Mouse (Mus musculus): ENCODE measurements at regions not wholly inside any gene's neighbourhood (a gene's known extent, or its start where the extent isn't known, plus 50 kb on each side); places are given as distances from the start of the nearest gene placed in this dataset.
A peak's percentile ranks its signal among the peaks of the same experiment; 100 is the strongest.
"Not testable (repeated sequence)": the region's sequence is repeated elsewhere in the genome, so short reads cannot be mapped to it uniquely, and the experiment has no call there.

DNA sequence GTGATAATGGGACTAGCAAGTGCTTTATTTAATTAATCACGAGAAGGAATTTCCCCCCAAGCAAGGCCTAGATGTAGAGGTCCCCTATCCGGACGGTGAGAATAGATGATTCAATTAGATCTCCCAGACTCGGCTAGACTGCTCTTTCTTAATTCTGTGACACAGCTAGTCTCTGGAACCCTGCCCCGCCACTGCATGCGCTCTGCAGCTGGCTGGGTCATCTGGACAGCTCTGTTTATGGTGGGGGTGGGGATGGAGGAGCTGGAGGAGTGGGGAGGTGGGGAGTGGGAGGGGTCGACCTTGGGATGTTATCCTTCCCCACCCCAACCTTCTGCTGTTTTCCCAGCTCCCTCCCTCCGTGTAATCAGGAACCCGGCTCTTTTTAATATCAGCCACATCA is 147.5 kb upstream of the Sfswap start:
- H3K27me3 ChIP-seq (ENCODE audit: control insufficient read depth, insufficient read depth, low read length) = no peaks in the 10 kb centered on the region
- no peaks in the 10 kb centered on the region for H3K4me1 ChIP-seq (ENCODE audit: control insufficient read depth, insufficient read depth, low read length)
- TF ChIP-seq CTCF (IDR thresholded peaks at IDR 0.05; ENCODE audit: control insufficient read depth, insufficient read depth, insufficient replicate concordance, low read depth, low read length) (no peak), POLR2A (IDR thresholded peaks at IDR 0.05; ENCODE audit: control insufficient read depth, low read depth, low read length) (no peak)
- no peaks in the 10 kb centered on the region for H3K36me3 ChIP-seq (ENCODE audit: control insufficient read depth, insufficient read depth, low read length)
- H3K4me3 ChIP-seq (ENCODE audit: control insufficient read depth, low read depth, low read length) = no peak overlapping the region
- no peak overlapping the region for H3K27ac ChIP-seq (ENCODE audit: control insufficient read depth, insufficient read depth, low read depth, low read length)

DNA sequence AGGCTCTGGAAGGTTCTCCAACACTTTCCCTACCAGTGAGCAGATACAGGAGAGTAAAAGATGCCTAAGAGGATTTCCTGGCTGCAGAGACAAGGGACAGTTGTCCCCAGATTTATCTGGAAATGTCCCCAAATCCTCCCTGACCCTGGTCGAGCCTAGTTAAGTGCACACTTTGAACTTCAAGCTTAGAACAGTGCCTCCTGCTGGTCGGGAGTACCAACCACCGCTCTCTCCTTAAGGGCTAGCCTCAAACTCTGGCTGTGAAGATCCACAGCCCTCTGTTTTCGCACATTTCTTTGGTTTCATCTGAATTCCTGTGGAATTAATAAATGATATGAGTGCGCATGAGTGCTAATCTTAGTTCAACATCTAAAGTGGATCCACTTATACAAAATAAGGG is 146.1 kb upstream of the Sfswap start:
- H3K27me3 ChIP-seq (ENCODE audit: control insufficient read depth, insufficient read depth, low read length) = no peaks in the 10 kb centered on the region
- H3K36me3 ChIP-seq (ENCODE audit: control insufficient read depth, insufficient read depth, low read length) = no peaks in the 10 kb centered on the region
- no peak overlapping the region for H3K27ac ChIP-seq (ENCODE audit: control insufficient read depth, insufficient read depth, low read depth, low read length)
- TF ChIP-seq POLR2A (IDR thresholded peaks at IDR 0.05; ENCODE audit: control insufficient read depth, low read depth, low read length) (no peak), CTCF (IDR thresholded peaks at IDR 0.05; ENCODE audit: control insufficient read depth, insufficient read depth, insufficient replicate concordance, low read depth, low read length) (peak; percentile 42; the same call in 1 of the 2 replicates)
- H3K4me3 ChIP-seq (ENCODE audit: control insufficient read depth, low read depth, low read length) = no peak overlapping the region
- H3K4me1 ChIP-seq (ENCODE audit: control insufficient read depth, insufficient read depth, low read length) = no peaks in the 10 kb centered on the region; the same call in 1 of the 2 replicates

DNA sequence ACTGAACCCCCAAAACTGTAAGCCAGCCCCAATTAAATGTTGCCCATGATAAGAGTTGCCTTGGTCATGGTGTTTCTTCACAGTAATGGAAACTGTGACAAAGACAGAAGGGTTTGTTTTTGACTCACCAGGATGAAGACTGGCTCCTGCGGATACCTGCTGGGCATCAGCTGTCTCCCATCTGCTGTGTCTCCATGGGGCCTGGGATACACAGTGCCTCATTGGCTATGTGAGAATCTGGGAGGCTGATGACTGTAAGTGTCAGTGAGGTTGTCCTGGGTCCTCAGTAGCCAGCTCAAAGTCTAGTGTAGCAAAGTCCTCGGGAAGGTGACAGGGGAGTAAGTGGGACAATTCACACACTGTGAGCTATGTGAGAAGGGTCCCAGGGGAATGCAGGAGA is 139.5 kb upstream of the Sfswap start:
- Histone ChIP-seq H3K4me1 (ENCODE audit: control insufficient read depth, insufficient read depth, low read length) (no peaks in the 10 kb centered on the region; the same call in none of the 2 replicates), H3K27me3 (ENCODE audit: control insufficient read depth, insufficient read depth, low read length) (no peaks in the 10 kb centered on the region), H3K4me3 (ENCODE audit: control insufficient read depth, low read depth, low read length) (no peak overlapping the region), H3K27ac (ENCODE audit: control insufficient read depth, insufficient read depth, low read depth, low read length) (no peak overlapping the region), H3K36me3 (ENCODE audit: control insufficient read depth, insufficient read depth, low read length) (no peaks in the 10 kb centered on the region)
- TF ChIP-seq CTCF (IDR thresholded peaks at IDR 0.05; ENCODE audit: control insufficient read depth, insufficient read depth, insufficient replicate concordance, low read depth, low read length) (no peak), POLR2A (IDR thresholded peaks at IDR 0.05; ENCODE audit: control insufficient read depth, low read depth, low read length) (no peak)

DNA sequence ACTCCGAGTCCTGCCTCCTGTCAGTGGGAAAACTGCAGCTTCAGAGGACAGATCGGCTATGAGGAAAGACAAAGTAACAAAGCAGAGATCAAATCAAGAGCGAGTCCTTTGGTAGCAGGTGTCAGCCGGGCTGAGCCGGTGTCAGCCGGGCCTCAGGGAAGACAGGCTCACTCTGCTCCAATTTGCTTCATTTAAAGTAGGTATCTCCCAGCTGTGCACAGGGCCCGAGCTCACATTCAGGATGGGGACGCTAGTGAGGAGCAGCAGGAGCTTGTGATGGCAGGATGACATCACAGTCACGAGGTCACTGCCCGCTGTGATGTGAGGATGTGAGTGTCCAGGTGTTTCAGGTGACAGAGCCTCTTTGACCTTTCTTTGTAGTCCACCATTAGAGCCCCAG is 137.8 kb upstream of the Sfswap start:
- TF ChIP-seq CTCF (IDR thresholded peaks at IDR 0.05; ENCODE audit: control insufficient read depth, insufficient read depth, insufficient replicate concordance, low read depth, low read length) = no peak
- TF ChIP-seq POLR2A (IDR thresholded peaks at IDR 0.05; ENCODE audit: control insufficient read depth, low read depth, low read length) = peak; percentile 61; the same call in 1 of the 2 replicates
- no peaks in the 10 kb centered on the region for H3K27me3 ChIP-seq (ENCODE audit: control insufficient read depth, insufficient read depth, low read length)
- no peaks in the 10 kb centered on the region for H3K36me3 ChIP-seq (ENCODE audit: control insufficient read depth, insufficient read depth, low read length)
- H3K4me3 ChIP-seq (ENCODE audit: control insufficient read depth, low read depth, low read length) = peak overlapping the region; percentile 53
- no peaks in the 10 kb centered on the region; the same call in none of the 2 replicates for H3K4me1 ChIP-seq (ENCODE audit: control insufficient read depth, insufficient read depth, low read length)
- no peak overlapping the region for H3K27ac ChIP-seq (ENCODE audit: control insufficient read depth, insufficient read depth, low read depth, low read length)

DNA sequence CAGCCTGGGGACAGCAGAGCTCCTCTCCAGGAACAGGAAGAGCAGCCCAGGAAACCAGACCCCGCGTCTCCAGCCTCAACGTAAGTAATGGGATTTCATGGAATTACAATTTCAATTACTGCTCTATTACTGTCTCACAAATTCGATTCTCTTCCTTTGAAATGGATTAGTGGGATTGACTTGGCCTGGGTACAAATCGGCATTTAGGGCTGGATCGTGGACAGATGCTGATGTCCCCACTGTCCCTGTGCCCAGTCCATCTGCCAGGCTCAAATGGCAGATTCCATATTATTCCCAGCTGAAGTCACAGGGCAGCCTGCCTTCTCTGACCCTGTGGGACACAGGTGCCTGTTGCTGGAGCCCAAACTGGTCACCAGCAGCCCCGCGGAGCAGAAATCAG is 136.0 kb upstream of the Sfswap start:
- no peak for TF ChIP-seq CTCF (IDR thresholded peaks at IDR 0.05; ENCODE audit: control insufficient read depth, insufficient read depth, insufficient replicate concordance, low read depth, low read length)
- TF ChIP-seq POLR2A (IDR thresholded peaks at IDR 0.05; ENCODE audit: control insufficient read depth, low read depth, low read length) = no peak
- Histone ChIP-seq H3K4me1 (ENCODE audit: control insufficient read depth, insufficient read depth, low read length) (no peaks in the 10 kb centered on the region; the same call in 1 of the 2 replicates), H3K4me3 (ENCODE audit: control insufficient read depth, low read depth, low read length) (peak overlapping the region; percentile 53)

DNA sequence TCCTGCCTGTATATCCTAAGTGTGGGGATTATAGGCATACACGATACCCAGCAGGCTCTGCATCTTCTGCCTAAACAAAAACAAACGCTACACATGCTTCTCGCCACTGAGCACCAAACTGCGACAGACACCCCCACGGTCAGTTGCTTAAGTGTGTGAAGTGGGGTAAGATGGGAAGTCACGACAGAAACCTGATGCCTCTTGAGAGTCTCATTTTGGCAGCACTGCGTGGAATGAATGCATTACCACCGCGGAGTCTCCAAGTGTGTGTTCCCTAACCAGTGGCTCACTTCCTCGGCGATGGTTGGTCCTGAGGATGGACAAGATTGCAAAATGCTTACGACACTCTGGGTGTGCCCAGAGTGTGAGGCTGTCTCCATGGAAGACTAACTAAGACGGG is 133.8 kb upstream of the Sfswap start:
- Histone ChIP-seq H3K36me3 (ENCODE audit: control insufficient read depth, insufficient read depth, low read length) (no peaks in the 10 kb centered on the region), H3K4me1 (ENCODE audit: control insufficient read depth, insufficient read depth, low read length) (peaks cover 3% of the 10 kb centered on the region), H3K27ac (ENCODE audit: control insufficient read depth, insufficient read depth, low read depth, low read length) (no peak overlapping the region), H3K27me3 (ENCODE audit: control insufficient read depth, insufficient read depth, low read length) (no peaks in the 10 kb centered on the region), H3K4me3 (ENCODE audit: control insufficient read depth, low read depth, low read length) (no peak overlapping the region)
- TF ChIP-seq POLR2A (IDR thresholded peaks at IDR 0.05; ENCODE audit: control insufficient read depth, low read depth, low read length) (no peak), CTCF (IDR thresholded peaks at IDR 0.05; ENCODE audit: control insufficient read depth, insufficient read depth, insufficient replicate concordance, low read depth, low read length) (no peak)

More for the DNA sequence above, 136.0 kb upstream of the Sfswap start:
- H3K27me3 ChIP-seq (ENCODE audit: control insufficient read depth, insufficient read depth, low read length) = no peaks in the 10 kb centered on the region
- H3K27ac ChIP-seq (ENCODE audit: control insufficient read depth, insufficient read depth, low read depth, low read length) = no peak overlapping the region
- H3K36me3 ChIP-seq (ENCODE audit: control insufficient read depth, insufficient read depth, low read length) = no peaks in the 10 kb centered on the region

DNA sequence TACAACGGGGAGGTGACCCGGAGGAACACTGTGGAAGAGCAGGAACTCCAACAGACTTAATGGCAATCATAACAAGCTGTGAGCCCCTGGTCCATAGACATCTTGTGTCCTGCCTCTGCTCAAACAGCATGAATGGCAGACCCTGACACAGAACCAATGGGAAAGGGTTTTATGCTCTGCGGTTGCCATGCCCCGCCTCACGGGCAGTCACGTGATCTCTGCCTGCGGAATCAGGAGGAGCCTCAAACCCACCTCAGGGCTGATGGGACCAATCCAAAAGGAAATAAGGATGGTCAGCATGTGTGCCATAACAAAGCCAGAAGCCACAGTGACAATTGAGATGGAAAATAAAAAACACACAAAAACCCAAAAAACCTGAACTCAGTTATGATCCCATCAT is 120.2 kb upstream of the Sfswap start:
- Histone ChIP-seq H3K36me3 (ENCODE audit: control insufficient read depth, insufficient read depth, low read length) (no peaks in the 10 kb centered on the region), H3K27me3 (ENCODE audit: control insufficient read depth, insufficient read depth, low read length) (no peaks in the 10 kb centered on the region), H3K4me1 (ENCODE audit: control insufficient read depth, insufficient read depth, low read length) (peaks cover 5% of the 10 kb centered on the region), H3K27ac (ENCODE audit: control insufficient read depth, insufficient read depth, low read depth, low read length) (no peak overlapping the region), H3K4me3 (ENCODE audit: control insufficient read depth, low read depth, low read length) (no peak overlapping the region)
- TF ChIP-seq POLR2A (IDR thresholded peaks at IDR 0.05; ENCODE audit: control insufficient read depth, low read depth, low read length) (no peak), CTCF (IDR thresholded peaks at IDR 0.05; ENCODE audit: control insufficient read depth, insufficient read depth, insufficient replicate concordance, low read depth, low read length) (no peak)

DNA sequence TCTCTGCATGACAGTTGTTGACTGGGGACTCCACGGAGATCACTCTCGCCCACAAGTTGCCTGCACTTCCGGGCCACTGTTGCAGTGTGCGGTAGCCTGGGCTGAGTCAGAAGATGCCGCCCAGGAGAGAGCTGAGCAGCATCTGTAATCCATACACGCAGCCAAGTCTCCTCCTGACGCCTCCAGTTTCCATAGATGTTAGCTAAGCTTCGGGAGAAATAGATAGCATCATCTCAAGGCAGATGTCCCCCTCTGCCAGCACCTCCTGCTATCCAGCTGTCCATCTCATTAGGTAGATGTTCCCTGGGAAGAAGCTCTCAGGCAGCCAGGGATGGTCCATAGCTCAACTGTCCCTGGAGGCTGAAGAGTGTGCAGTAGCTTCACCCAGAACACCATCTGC is 116.0 kb upstream of the Sfswap start:
- H3K36me3 ChIP-seq (ENCODE audit: control insufficient read depth, insufficient read depth, low read length) = no peaks in the 10 kb centered on the region
- TF ChIP-seq POLR2A (IDR thresholded peaks at IDR 0.05; ENCODE audit: control insufficient read depth, low read depth, low read length) (no peak), CTCF (IDR thresholded peaks at IDR 0.05; ENCODE audit: control insufficient read depth, insufficient read depth, insufficient replicate concordance, low read depth, low read length) (no peak)
- no peaks in the 10 kb centered on the region for H3K27me3 ChIP-seq (ENCODE audit: control insufficient read depth, insufficient read depth, low read length)

DNA sequence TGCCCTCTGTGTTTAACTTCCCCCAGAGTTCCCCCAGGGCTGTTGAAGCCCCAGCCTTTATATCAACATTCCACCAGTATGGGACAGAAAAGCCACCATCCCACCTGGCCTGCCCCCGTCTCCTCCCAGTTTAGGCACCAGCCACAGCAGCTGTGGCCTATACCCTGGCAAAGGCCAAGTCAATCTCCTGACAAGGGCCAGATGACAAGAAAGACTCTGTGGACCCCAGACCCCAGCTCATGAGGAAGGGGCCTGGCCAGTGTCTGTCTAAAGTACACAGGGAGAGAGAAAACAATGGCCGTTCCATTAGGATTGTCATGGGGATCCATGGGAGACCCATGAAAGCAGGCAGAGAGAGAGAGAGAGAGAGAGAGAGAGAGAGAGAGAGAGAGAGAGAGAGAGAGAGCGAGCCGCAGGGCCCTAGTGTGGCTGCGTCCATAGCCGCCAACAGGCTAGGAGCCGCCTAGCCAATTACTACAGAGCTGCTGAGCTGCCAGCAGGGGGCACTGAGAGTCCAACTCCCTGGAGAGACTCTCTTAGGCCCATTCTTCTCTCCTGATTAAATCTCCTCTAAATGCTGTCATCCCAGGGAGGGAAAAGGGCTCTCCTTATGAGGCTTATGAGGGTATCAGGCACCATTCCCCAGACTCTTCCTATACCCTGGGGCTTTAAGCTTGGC is 114.9 kb upstream of the Sfswap start:
- H3K4me3 ChIP-seq (ENCODE audit: control insufficient read depth, low read depth, low read length); H3K27ac ChIP-seq (ENCODE audit: control insufficient read depth, insufficient read depth, low read depth, low read length); H3K36me3 ChIP-seq (ENCODE audit: control insufficient read depth, insufficient read depth, low read length); H3K27me3 ChIP-seq (ENCODE audit: control insufficient read depth, insufficient read depth, low read length); H3K4me1 ChIP-seq (ENCODE audit: control insufficient read depth, insufficient read depth, low read length): not testable (repeated sequence)

More for the DNA sequence above, 116.0 kb upstream of the Sfswap start:
- Histone ChIP-seq H3K4me3 (ENCODE audit: control insufficient read depth, low read depth, low read length) (no peak overlapping the region), H3K4me1 (ENCODE audit: control insufficient read depth, insufficient read depth, low read length) (peaks cover 5% of the 10 kb centered on the region), H3K27ac (ENCODE audit: control insufficient read depth, insufficient read depth, low read depth, low read length) (no peak overlapping the region)

DNA sequence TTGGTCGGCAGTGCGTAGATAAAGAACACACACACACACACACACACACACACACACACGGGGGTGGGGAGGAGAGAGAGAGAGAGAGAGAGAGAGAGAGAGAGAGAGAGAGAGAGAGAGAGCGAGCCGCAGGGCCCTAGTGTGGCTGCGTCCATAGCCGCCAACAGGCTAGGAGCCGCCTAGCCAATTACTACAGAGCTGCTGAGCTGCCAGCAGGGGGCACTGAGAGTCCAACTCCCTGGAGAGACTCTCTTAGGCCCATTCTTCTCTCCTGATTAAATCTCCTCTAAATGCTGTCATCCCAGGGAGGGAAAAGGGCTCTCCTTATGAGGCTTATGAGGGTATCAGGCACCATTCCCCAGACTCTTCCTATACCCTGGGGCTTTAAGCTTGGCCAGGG is 114.3 kb upstream of the Sfswap start:
- H3K36me3 ChIP-seq (ENCODE audit: control insufficient read depth, insufficient read depth, low read length); H3K4me3 ChIP-seq (ENCODE audit: control insufficient read depth, low read depth, low read length); H3K27ac ChIP-seq (ENCODE audit: control insufficient read depth, insufficient read depth, low read depth, low read length); H3K4me1 ChIP-seq (ENCODE audit: control insufficient read depth, insufficient read depth, low read length); H3K27me3 ChIP-seq (ENCODE audit: control insufficient read depth, insufficient read depth, low read length): not testable (repeated sequence)

Data from testis, adult 2 months (tissue).